Mouse (Mus musculus) olfactory bulb, adult 2 months (tissue): ENCODE data around the gene Matn3.

Experiments used
- CTCF ChIP-seq: fragments of 200-500 bp; IDR thresholded peaks from 2 replicates; pipeline ENCODE4 v1.5.1; 2012; ENCODE audit warnings: low read depth, mild to moderate bottlenecking, low read length, moderate library complexity; ENCODE audit not compliant: insufficient read depth
- POLR2A ChIP-seq: fragments of 200-500 bp; IDR thresholded peaks from 2 replicates; pipeline ENCODE4 v1.6.1; 2012; ENCODE audit warnings: mild to moderate bottlenecking, low read depth, low read length, moderate library complexity; ENCODE audit not compliant: insufficient read depth

- TF ChIP-seq CTCF (no peak), POLR2A (no peak)
Measured at GRCm38 (mm10) chr12:8923125-8923410, 24.7 kb upstream of the Matn3 start.
